ENCODE assay signal across 19 mouse cellular contexts in genomic region chr10:40082668-40083067, GRCm38 (mm10). TPM values are rescaled to one million over a fixed set of nuclear protein-coding genes. Genes with fewer than 3 reads are reported as not detected.
"Had no signal": no experiment of that assay in that cellular context is flagged by ENCODE, and none has a peak within 500 bp of the region (broad histone marks: within the 10 kb centered on the region; RNA-seq: fewer than 3 reads in every experiment).

No protein-coding gene starts in this region.

- DNase-seq: lung, adult 2 months; lung, postnatal 14 days; lung, postnatal 36 days; right cerebral cortex, postnatal 14 days; thymus, adult 2 months; thymus, postnatal 25 days; thymus, postnatal 4 days had no signal

- H3K27ac ChIP-seq: lung, embryonic 15.5 days; macrophage; midbrain, embryonic 13.5 days; midbrain, embryonic 15.5 days; neural tube, embryonic 12.5 days; stomach, embryonic 15.5 days; stomach, postnatal 0 days had no signal

- H3K4me2 ChIP-seq: lung, embryonic 15.5 days; midbrain, embryonic 11.5 days; midbrain, embryonic 13.5 days; midbrain, embryonic 15.5 days; neural tube, embryonic 12.5 days; stomach, embryonic 15.5 days had no signal

- H3K9me3 ChIP-seq: lung, embryonic 15.5 days; megakaryocyte, embryonic 14.5 days; midbrain, embryonic 13.5 days; midbrain, embryonic 15.5 days; neural tube, embryonic 12.5 days; stomach, embryonic 15.5 days had no signal

- H3K9ac ChIP-seq: lung, embryonic 15.5 days; midbrain, embryonic 13.5 days; midbrain, embryonic 15.5 days; neural tube, embryonic 12.5 days; stomach, embryonic 15.5 days had no signal

- H3K4me1 ChIP-seq: midbrain, embryonic 13.5 days; midbrain, embryonic 15.5 days; neural tube, embryonic 12.5 days had no signal

- H3K36me3 ChIP-seq: lung, embryonic 15.5 days; midbrain, embryonic 13.5 days; midbrain, embryonic 15.5 days; neural tube, embryonic 12.5 days; stomach, embryonic 15.5 days had no signal

- H3K27me3 ChIP-seq: lung, embryonic 15.5 days; megakaryocyte, embryonic 14.5 days; midbrain, embryonic 13.5 days; midbrain, embryonic 15.5 days; neural tube, embryonic 12.5 days; stomach, embryonic 15.5 days had no signal

- H3K4me3 ChIP-seq: lung, embryonic 15.5 days; megakaryocyte, embryonic 14.5 days; midbrain, embryonic 13.5 days; midbrain, embryonic 15.5 days; neural tube, embryonic 12.5 days; stomach, embryonic 15.5 days had no signal

- ATAC-seq: lung, postnatal 0 days; midbrain, embryonic 13.5 days; midbrain, embryonic 15.5 days had no signal

RNA-seq across cellular contexts. Expression of gene Mfsd4b1, which starts 57.6 kb away (rescaled TPM):
- total RNA-seq: monocyte, adult 5-6 weeks; neutrophil, adult 5-6 weeks had no signal
- polyA plus RNA-seq: macrophage; midbrain, embryonic 11.5 days; neural tube, embryonic 12.5 days had no signal
